Mouse (Mus musculus) embryonic fibroblast, embryonic 13.5 days (primary cell): ENCODE data around the gene Ipcef1. TPM values are rescaled to one million over a fixed set of nuclear protein-coding genes. Genes with fewer than 3 reads are reported as not detected.

ENCODE experiments used
- H3K27ac ChIP-seq: 2 replicates; pipeline ENCODE4 v1.5.1; 2012; ENCODE audit warnings: low read length, control low read depth, inconsistent platforms; ENCODE audit not compliant: insufficient read depth
- H3K4me1 ChIP-seq: 2 replicates; pipeline ENCODE4 v1.6.1; 2011; ENCODE audit warnings: low read length; ENCODE audit not compliant: control insufficient read depth, insufficient read depth
- H3K4me3 ChIP-seq: 2 replicates; pipeline ENCODE4 v1.5.1; 2011; ENCODE audit warnings: mild to moderate bottlenecking, control low read depth, low read length; ENCODE audit not compliant: insufficient read depth
- CTCF ChIP-seq: IDR thresholded peaks from 2 replicates; pipeline ENCODE4 v1.5.1; 2011; ENCODE audit warnings: mild to moderate bottlenecking, control low read depth, low read length, moderate library complexity, borderline replicate concordance; ENCODE audit not compliant: insufficient read depth
- POLR2A ChIP-seq: IDR thresholded peaks from 2 replicates; pipeline ENCODE4 v1.6.1; 2011; ENCODE audit warnings: low read depth, mild to moderate bottlenecking, control low read depth, low read length, moderate library complexity
- polyA plus RNA-seq: library from polyadenylated mRNA; stranded (reverse); fragments of >200 nt; gene quantifications from 2 replicates; pipeline ENCODE4 v1.2.4, GENCODE M21; 2011; ENCODE audit warnings: low read depth; ENCODE audit not compliant: missing spikeins, insufficient read length

The Ipcef1 gene
- polyA plus RNA-seq, 1 experiment: not detected

DNA sequence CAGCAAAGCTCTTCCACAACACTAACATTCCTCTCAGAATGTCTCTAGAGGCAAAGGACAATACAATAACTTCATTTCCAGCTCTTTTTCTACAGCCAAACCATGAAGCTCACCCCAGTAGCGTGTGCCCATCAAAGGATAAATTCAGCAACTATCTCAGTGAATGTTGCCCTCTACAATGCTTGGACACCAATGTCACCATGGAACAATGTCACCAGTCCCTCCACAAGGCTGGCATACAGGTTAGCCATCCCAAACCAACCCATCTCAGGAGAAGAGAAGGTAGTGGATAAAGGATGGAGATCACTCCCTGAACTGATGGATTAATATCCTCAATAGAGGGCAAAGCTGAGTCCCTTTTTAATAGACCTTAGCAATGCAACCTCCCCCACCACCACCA, 73.5 kb downstream of the Ipcef1 start:
- TF ChIP-seq POLR2A: no peak

DNA sequence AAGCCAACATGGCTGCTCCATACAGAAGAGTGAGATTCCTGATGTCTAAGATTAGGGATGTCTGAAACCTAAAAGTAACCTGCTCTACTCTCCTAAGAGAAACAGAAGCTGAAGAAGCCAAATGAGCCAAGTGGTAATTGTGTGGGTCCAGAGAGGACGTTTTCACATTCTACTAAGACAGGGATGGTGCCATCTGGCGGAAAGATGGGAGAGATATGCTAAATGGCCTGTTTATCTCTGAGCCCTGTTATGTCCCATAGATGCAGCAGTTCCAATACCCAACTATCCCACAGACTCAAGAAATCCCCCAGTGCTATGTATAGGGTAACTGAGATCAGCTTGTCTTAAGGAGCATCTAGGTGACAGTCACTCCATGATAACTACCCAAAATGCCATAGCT, 74.4 kb downstream of the Ipcef1 start:
- Histone ChIP-seq H3K27ac (no peak overlapping the region), H3K4me3 (no peak overlapping the region), H3K4me1 (no peaks in the 10 kb centered on the region)
- TF ChIP-seq POLR2A (no peak), CTCF (no peak)

More for the DNA sequence above, 73.5 kb downstream of the Ipcef1 start:
- Histone ChIP-seq H3K4me3 (no peak overlapping the region), H3K4me1 (no peaks in the 10 kb centered on the region), H3K27ac (no peak overlapping the region)

GRCm38 (mm10) chr10:6968334-6968733, 83.9 kb downstream of the Ipcef1 start:
- Histone ChIP-seq H3K27ac (no peak overlapping the region), H3K4me1 (no peaks in the 10 kb centered on the region), H3K4me3 (no peak overlapping the region)
- TF ChIP-seq CTCF: no peak
- TF ChIP-seq POLR2A: no peak

GRCm38 (mm10) chr10:6967588-6968242, 84.6 kb downstream of the Ipcef1 start:
- Histone ChIP-seq H3K4me1 (no peaks in the 10 kb centered on the region), H3K27ac (no peak overlapping the region), H3K4me3 (no peak overlapping the region)
- TF ChIP-seq CTCF (no peak), POLR2A (no peak)

- Histone ChIP-seq H3K27ac (no peak overlapping the region), H3K4me3 (no peak overlapping the region), H3K4me1 (no peaks in the 10 kb centered on the region)
- TF ChIP-seq POLR2A (no peak), CTCF (no peak)
Observed at GRCm38 (mm10) chr10:6958791-6959190, 93.5 kb downstream of the Ipcef1 start.

DNA sequence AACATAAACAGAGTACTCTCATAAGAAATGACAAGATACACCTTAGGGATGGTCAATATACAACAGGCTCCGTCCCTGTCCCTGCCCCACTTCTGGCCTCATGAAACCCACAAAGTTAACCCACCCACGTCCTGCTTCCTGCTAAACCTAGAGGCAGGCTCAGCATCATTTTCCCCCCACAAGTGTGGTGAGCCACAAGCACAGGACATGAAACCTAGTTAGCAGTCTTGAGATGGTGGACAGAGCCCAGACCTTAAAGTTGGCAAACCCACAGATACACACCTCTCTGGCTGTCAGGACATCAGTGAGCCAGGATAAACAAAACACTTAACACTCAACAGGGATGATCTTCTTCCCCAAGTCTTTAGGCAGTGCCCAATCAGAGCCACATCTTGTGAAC, 95.9 kb downstream of the Ipcef1 start:
- Histone ChIP-seq H3K4me1 (peaks cover 2% of the 10 kb centered on the region; the same call in 1 of the 2 replicates), H3K4me3 (no peak overlapping the region), H3K27ac (no peak overlapping the region)
- TF ChIP-seq CTCF (no peak), POLR2A (no peak)

- Histone ChIP-seq H3K4me3 (no peak overlapping the region), H3K27ac (no peak overlapping the region), H3K4me1 (peaks cover 2% of the 10 kb centered on the region; the same call in 1 of the 2 replicates)
- TF ChIP-seq CTCF: no peak
- no peak for TF ChIP-seq POLR2A
Observed at GRCm38 (mm10) chr10:6954533-6954932, 97.7 kb downstream of the Ipcef1 start.

DNA sequence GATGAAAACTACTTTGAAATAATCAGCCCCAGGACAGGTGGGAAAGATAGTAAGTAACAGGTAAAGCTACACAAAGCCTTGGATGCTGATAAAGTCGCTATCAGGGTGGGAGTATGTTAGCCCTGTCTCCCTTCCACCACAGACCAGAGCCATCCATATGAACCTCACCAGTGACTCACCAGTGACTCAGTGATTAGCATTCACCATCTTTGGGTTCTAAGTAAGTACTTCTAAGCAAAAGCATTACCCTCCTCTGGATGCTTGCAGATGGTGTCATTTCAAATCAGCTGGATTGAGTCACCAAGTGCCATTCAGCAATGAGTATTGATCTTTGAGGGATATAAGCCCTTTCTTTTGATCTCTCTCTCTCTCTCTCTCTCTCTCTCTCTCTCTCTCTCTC, 99.2 kb downstream of the Ipcef1 start:
- Histone ChIP-seq H3K27ac (no peak overlapping the region), H3K4me3 (no peak overlapping the region), H3K4me1 (peaks cover 2% of the 10 kb centered on the region; the same call in 1 of the 2 replicates)
- TF ChIP-seq POLR2A (no peak), CTCF (no peak)

GRCm38 (mm10) chr10:6936671-6937425, 115.4 kb downstream of the Ipcef1 start:
- no peak overlapping the region for H3K27ac ChIP-seq
- no peaks in the 10 kb centered on the region; the same call in 1 of the 2 replicates for H3K4me1 ChIP-seq
- H3K4me3 ChIP-seq: no peak overlapping the region
- no peak for TF ChIP-seq CTCF

- no peaks in the 10 kb centered on the region; the same call in 1 of the 2 replicates for H3K4me1 ChIP-seq
- no peak overlapping the region for H3K4me3 ChIP-seq
- no peak for TF ChIP-seq CTCF
- TF ChIP-seq POLR2A: no peak
- H3K27ac ChIP-seq: no peak overlapping the region
Observed at GRCm38 (mm10) chr10:6934776-6935175, 117.5 kb downstream of the Ipcef1 start.
